Mouse (Mus musculus) liver, embryonic 14.5 days (tissue): ENCODE data around the gene Tm2d3. TPM values are rescaled to one million over a fixed set of nuclear protein-coding genes. Genes with fewer than 3 reads are reported as not detected.

ENCODE experiments used
- ATAC-seq: fragments of 200-750 bp; cut with Nextera tagmentation; 2 replicates; pipeline ENCODE4 v1.8.0; 2017; ENCODE audit warnings: moderate number of reproducible peaks, mild to moderate bottlenecking, moderate library complexity; ENCODE audit not compliant: insufficient read depth
- DNase-seq, 3 experiments: peaks; one replicate each; pipeline ENCODE4 v3.0.0-alpha.2; 2012 to 2013; ENCODE audit warnings: low read depth in 3 of 3, low spot score in 3 of 3
- H3K27ac ChIP-seq: fragments of 300-500 bp; sonication (generic); 2 replicates; pipeline ENCODE4 v1.5.1; 2014; ENCODE audit warnings: moderate library complexity, mild to moderate bottlenecking, control low read depth, inconsistent platforms
- H3K27me3 ChIP-seq: fragments of 300-500 bp; sonication (generic); 2 replicates; pipeline ENCODE4 v1.6.1; 2014; ENCODE audit warnings: mild to moderate bottlenecking, low read length, moderate library complexity; ENCODE audit not compliant: control insufficient read depth, insufficient read depth
- H3K36me3 ChIP-seq: fragments of 300-500 bp; sonication (generic); replicated peaks from 2 replicates; pipeline ENCODE4 v1.6.1; 2014; ENCODE audit warnings: low read depth; ENCODE audit not compliant: control insufficient read depth, insufficient read depth
- H3K4me1 ChIP-seq, 2 experiments: fragments of 200-500 bp in 1 of 2; fragments of 300-500 bp in 1 of 2; sonication (generic) in 1 of 2; replicated peaks; 2 replicates each; pipeline ENCODE4 v1.6.1; 2012 to 2014; ENCODE audit warnings: antibody characterized with exemption in 1 of 2, inconsistent platforms in 1 of 2, low read length in 1 of 2; ENCODE audit not compliant: control insufficient read depth in 2 of 2, insufficient read depth in 2 of 2
- H3K4me2 ChIP-seq: fragments of 300-500 bp; sonication (generic); 2 replicates; pipeline ENCODE4 v1.6.1; 2014; ENCODE audit warnings: low read depth, mild to moderate bottlenecking, control low read depth, moderate library complexity
- H3K4me3 ChIP-seq, 2 experiments: fragments of 200-500 bp in 1 of 2; fragments of 300-500 bp in 1 of 2; sonication (generic) in 1 of 2; 2 replicates each; pipeline ENCODE4 v1.5.1; 2012 to 2014; ENCODE audit warnings: low read depth in 2 of 2, low read length in 2 of 2, mild to moderate bottlenecking in 2 of 2, control low read depth in 1 of 2, inconsistent platforms in 1 of 2, moderate library complexity in 1 of 2; ENCODE audit not compliant: insufficient read depth in 1 of 2
- H3K9ac ChIP-seq: fragments of 300-500 bp; sonication (generic); replicated peaks from 2 replicates; pipeline ENCODE4 v1.6.1; 2014; ENCODE audit warnings: mild to moderate bottlenecking, control low read depth, moderate library complexity
- H3K9me3 ChIP-seq: fragments of 300-500 bp; sonication (generic); 2 replicates; pipeline ENCODE4 v1.6.1; 2016; ENCODE audit warnings: low read length, mixed read lengths; ENCODE audit not compliant: control insufficient read depth
- CTCF ChIP-seq: IDR thresholded peaks from 2 replicates; pipeline ENCODE4 v1.5.1; 2016; ENCODE audit warnings: antibody characterized with exemption, low read depth, control low read depth
- EP300 ChIP-seq: IDR thresholded peaks from 2 replicates; pipeline ENCODE4 v1.6.1; 2016; ENCODE audit warnings: antibody characterized with exemption, low read depth
- WGBS: fragments of 180-500 bp; shearing (Covaris S2); extraction: QIAGEN DNeasy Blood & Tissue Kit; methylation state at CpG from one replicate; pipeline ENCODE4 v1.1.7; 2014; ENCODE audit not compliant: insufficient replicate concordance; 5-methylcytosine and 5-hydroxymethylcytosine counted together
- polyA plus RNA-seq, 2 experiments: library from polyadenylated mRNA; depleted of rRNA in 1 of 2; stranded (reverse) in 1 of 2; unstranded in 1 of 2; fragments of >200 nt; fragmentation: Nextera tagmentation in 1 of 2; extraction: Ambion mirVana in 1 of 2; gene quantifications; 2 replicates each; pipeline versions ENCODE4 v1.2.1 to v1.2.3; 2012 to 2014

Gene Tm2d3
- polyA plus RNA-seq, 2 experiments: 34.3 to 34.6 TPM

DNA sequence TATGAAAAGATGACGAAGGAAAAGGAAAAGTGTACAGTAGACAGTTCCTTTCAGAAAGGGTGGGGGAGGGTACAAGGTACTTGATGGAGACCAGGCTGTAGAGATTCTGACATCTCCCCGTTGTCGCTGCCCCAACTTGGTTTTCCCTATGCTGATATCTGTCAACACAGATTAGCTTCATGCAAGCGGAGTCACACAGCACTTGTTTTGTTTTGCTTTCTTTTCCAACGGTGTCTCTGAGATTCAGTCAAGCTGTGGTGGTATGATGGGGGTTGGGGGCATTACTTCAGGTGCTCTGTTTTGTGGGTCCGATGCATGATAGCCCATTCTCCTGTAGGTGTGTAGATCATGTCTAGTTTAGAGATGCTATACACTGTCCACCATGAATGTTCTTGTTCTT, 23.5 kb upstream of the Tm2d3 start:
- ATAC-seq (no peak), DNase-seq (no peak)
- no peak overlapping the region for H3K4me2 ChIP-seq
- H3K4me1 ChIP-seq: no peaks in the 10 kb centered on the region
- no peaks in the 10 kb centered on the region for H3K9me3 ChIP-seq
- WGBS: 80% methylated on average over 6 of the region's 6 CpGs
- peaks cover 36% of the 10 kb centered on the region for H3K36me3 ChIP-seq
- H3K27ac ChIP-seq: no peak overlapping the region
- H3K9ac ChIP-seq: no peak overlapping the region
- TF ChIP-seq EP300 (no peak), CTCF (no peak)
- no peaks in the 10 kb centered on the region for H3K27me3 ChIP-seq
- no peak overlapping the region for H3K4me3 ChIP-seq

DNA sequence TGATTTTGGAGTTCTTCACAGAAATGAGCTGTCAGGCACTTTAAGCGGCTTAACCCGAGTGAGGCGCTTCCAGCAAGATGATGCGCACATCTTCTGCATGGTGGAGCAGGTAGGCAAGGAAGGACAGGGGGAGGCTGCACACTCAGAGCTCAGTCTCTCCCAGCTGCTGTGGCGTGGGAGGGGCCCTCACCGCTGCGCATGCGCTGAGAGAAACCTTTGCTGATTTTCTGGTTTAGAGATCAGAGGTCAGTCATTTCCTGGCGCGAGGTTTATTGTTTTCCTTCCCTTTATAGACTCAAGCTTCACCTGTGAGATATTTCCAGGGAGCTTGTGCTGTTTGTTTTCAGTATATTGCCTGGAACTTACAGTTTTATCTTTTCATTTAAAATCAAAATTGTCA, 12.9 kb upstream of the Tm2d3 start:
- Histone ChIP-seq H3K9ac (no peak overlapping the region), H3K36me3 (peaks cover 20% of the 10 kb centered on the region), H3K27ac (no peak overlapping the region), H3K4me3 (no peak overlapping the region), H3K27me3 (no peaks in the 10 kb centered on the region), H3K4me2 (no peak overlapping the region), H3K4me1 (no peaks in the 10 kb centered on the region), H3K9me3 (no peaks in the 10 kb centered on the region)
- 83% methylated on average over 10 of the region's 10 CpGs for WGBS
- no peak for TF ChIP-seq EP300
- TF ChIP-seq CTCF: no peak
- DNase-seq (no peak), ATAC-seq (no peak)

DNA sequence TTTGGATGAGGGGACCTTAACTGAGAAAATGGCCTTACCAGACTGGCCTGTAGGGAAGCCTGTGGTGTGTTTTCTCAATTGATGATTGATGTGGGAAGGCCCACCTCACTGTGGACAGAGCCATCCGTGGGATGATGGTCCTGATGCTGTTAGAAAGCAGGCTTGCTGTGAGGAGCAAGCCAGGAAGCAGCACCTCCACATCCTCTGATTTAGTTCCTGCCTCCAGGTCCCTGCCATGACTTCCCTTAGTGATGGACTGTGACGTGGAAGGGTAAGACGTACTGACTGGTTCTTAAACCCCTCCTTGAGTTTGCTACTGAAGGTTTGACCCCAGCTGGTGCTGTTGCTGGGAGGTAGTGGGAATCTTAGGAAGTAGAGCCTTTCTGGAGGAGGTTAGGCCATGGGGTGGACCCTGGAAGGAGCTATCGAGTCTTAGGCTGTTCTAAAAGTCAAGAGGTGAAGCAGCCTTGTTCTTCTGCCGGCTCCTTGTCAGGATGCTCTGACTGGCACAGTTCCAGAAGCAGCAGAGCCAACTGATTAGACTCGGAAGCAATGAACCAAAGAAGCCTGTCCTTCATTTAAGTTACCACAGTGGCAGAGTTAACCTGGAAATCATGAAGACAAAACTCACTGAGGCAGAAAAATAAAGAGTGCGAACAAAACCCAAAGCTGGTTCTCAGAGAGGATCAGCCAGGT, 11.9 kb upstream of the Tm2d3 start:
- H3K9me3 ChIP-seq: no peaks in the 10 kb centered on the region
- peaks cover 22% of the 10 kb centered on the region for H3K36me3 ChIP-seq
- no peak overlapping the region for H3K27ac ChIP-seq
- TF ChIP-seq CTCF: no peak
- no peak for TF ChIP-seq EP300
- WGBS: 66% methylated on average over 7 of the region's 7 CpGs
- DNase-seq: no peak
- H3K9ac ChIP-seq: no peak overlapping the region
- no peaks in the 10 kb centered on the region for H3K4me1 ChIP-seq
- H3K4me2 ChIP-seq: no peak overlapping the region
- no peak for ATAC-seq
- H3K27me3 ChIP-seq: no peaks in the 10 kb centered on the region
- no peak overlapping the region for H3K4me3 ChIP-seq

DNA sequence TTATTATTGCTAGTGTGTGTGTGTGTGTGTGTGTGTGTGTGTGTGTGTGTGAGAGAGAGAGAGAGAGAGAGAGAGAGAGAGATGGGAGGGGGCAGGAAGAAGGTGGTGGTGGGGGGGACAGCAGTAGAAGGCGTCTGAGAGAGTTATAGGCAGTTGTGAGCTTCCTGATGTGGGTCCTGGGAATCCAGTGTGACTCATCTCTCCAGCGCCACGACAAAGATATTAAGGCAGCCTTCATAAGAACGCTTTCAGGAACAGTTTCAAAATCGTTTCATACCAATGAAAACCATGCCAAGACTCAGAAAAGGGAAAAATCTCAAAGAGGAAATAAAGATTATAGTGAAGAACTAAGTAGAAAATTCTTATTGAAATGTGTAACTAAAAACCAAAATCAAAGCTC, 9.8 kb upstream of the Tm2d3 start:
- WGBS: 74% methylated on average over 5 of the region's 5 CpGs
- H3K36me3 ChIP-seq: peaks cover 17% of the 10 kb centered on the region

DNA sequence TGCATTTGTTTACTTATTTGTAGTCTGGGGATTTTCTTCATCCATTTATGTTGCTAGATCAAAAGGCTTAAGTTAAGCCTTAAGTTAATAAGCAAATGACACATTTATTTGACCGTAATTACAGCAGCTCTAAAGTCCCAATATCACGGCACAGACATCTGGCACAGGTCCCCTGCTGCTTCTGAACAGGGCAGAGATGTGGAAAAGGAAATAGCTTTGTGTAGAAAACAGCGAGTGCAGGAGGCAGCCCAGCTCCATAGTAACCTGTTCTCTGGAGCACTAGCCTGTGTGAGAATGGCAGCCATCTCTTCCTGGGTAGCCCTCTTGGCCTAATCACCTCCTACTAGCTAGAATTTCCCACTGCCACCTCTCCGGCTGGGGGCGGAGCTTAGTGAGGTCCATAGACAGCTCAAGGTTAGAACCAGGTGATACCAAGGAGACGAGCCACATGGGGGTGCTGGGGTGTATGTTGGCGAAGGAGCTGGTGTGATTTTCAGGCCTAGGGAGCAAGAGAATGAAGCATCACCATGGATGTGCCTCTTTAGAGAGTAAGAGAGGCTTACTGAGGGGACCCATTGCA, 6.6 kb upstream of the Tm2d3 start:
- DNase-seq: no peak
- TF ChIP-seq EP300: no peak
- TF ChIP-seq CTCF: no peak
- no peak overlapping the region for H3K9ac ChIP-seq
- no peak overlapping the region for H3K4me2 ChIP-seq
- H3K4me1 ChIP-seq: no peaks in the 10 kb centered on the region
- no peak overlapping the region for H3K4me3 ChIP-seq
- no peak for ATAC-seq
- peaks cover 7% of the 10 kb centered on the region; the same call in 1 of the 2 replicates for H3K36me3 ChIP-seq
- no peaks in the 10 kb centered on the region for H3K27me3 ChIP-seq
- H3K27ac ChIP-seq: no peak overlapping the region
- no peaks in the 10 kb centered on the region for H3K9me3 ChIP-seq
- 79% methylated on average over 7 of the region's 7 CpGs for WGBS

More for the DNA sequence above, 9.8 kb upstream of the Tm2d3 start:
- Histone ChIP-seq H3K27ac (no peak overlapping the region), H3K4me2 (no peak overlapping the region), H3K27me3 (no peaks in the 10 kb centered on the region), H3K9ac (no peak overlapping the region), H3K4me3 (no peak overlapping the region), H3K4me1 (no peaks in the 10 kb centered on the region), H3K9me3 (no peaks in the 10 kb centered on the region)
- DNase-seq (no peak), ATAC-seq (no peak)
- TF ChIP-seq CTCF (no peak), EP300 (no peak)
